Mouse (Mus musculus): ENCODE measurements around the gene Bspry. TPM values are rescaled to one million over a fixed set of nuclear protein-coding genes. Genes with fewer than 3 reads are reported as not detected.
A peak's percentile ranks its signal among the peaks of the same experiment; 100 is the strongest.

The Bspry gene
- total and polyA plus RNA-seq, 3 experiments: 0.19 to 0.50 TPM; not detected in 1

- Histone ChIP-seq H3K4me3 (ENCODE audit: control insufficient read depth in 1 of 2, insufficient read depth in 1 of 2, low read depth in 2 of 2, low read length in 2 of 2) (no peak overlapping the region), H3K4me1 (ENCODE audit: control insufficient read depth in 1 of 2, insufficient read depth in 2 of 2, low read length in 2 of 2) (peaks cover 10 to 21% of the 10 kb centered on the region in 2 experiments), H3K27me3 (ENCODE audit: control insufficient read depth in 1 of 2, insufficient read depth in 2 of 2, low read length in 2 of 2) (no peaks in the 10 kb centered on the region; a peak in 1 of 4 replicates), H3K79me2 (ENCODE audit: control insufficient read depth, insufficient read depth, low read length, poor library complexity) (peaks cover 13% of the 10 kb centered on the region), H3K9me3 (replicated peaks; ENCODE audit: insufficient read depth, low read length) (no peaks in the 10 kb centered on the region), H3K9ac (ENCODE audit: control insufficient read depth, low read depth, low read length, poor library complexity, severe bottlenecking) (no peak overlapping the region), H3K36me3 (ENCODE audit: control insufficient read depth in 1 of 2, insufficient read depth in 2 of 2, low read length in 2 of 2) (peaks cover 0 to 21% of the 10 kb centered on the region in 2 experiments; a peak in 2 of 4 replicates), H3K27ac (ENCODE audit: control insufficient read depth, low read depth, low read length) (no peak overlapping the region)
- DNase-seq (ENCODE audit: low read depth, low spot score): no peak
- TF ChIP-seq ZNF384 (IDR thresholded peaks at IDR 0.05; ENCODE audit: low read depth, low read length) (no peak), ZMIZ1 (IDR thresholded peaks at IDR 0.05; ENCODE audit: low read depth, low read length) (no peak), USF2 (IDR thresholded peaks at IDR 0.05; ENCODE audit: borderline replicate concordance in 1 of 2, insufficient read depth in 1 of 2, low read depth in 1 of 2, low read length in 2 of 2) (no peak), CHD2 (IDR thresholded peaks at IDR 0.05; ENCODE audit: low read length) (no peak), NRF1 (IDR thresholded peaks at IDR 0.05; ENCODE audit: insufficient read depth, low read depth, low read length, poor library complexity, severe bottlenecking) (no peak), JUND (IDR thresholded peaks at IDR 0.05; ENCODE audit: low read depth, low read length) (no peak), POLR2AphosphoS2 (IDR thresholded peaks at IDR 0.05; ENCODE audit: low read length) (no peak), ELF1 (IDR thresholded peaks at IDR 0.05; ENCODE audit: low read depth, low read length) (no peak), RAD21 (IDR thresholded peaks at IDR 0.05; ENCODE audit: low read depth, low read length) (no peak), USF1 (IDR thresholded peaks at IDR 0.05; ENCODE audit: low read depth, low read length) (no peak), EP300 (IDR thresholded peaks at IDR 0.05; ENCODE audit: low read depth in 1 of 2, low read length in 2 of 2) (no peak), KAT2A (conservative IDR thresholded peaks at IDR 0.05; ENCODE audit: low read depth, low read length) (no peak), E2F4 (IDR thresholded peaks at IDR 0.05; ENCODE audit: borderline replicate concordance, low read depth, low read length) (no peak), SMC3 (IDR thresholded peaks at IDR 0.05; ENCODE audit: low read depth, low read length) (no peak), POLR2A (IDR thresholded peaks at IDR 0.05; ENCODE audit: control insufficient read depth in 1 of 2, insufficient read depth in 1 of 2, low read depth in 1 of 2, low read length in 2 of 2, poor library complexity in 1 of 2) (no peak), CTCF (IDR thresholded peaks at IDR 0.05 in 2 of 3, conservative IDR thresholded peaks at IDR 0.05 in 1 of 3; ENCODE audit: control insufficient read depth in 1 of 3, insufficient read depth in 1 of 3, low read depth in 2 of 3, low read length in 3 of 3, poor library complexity in 1 of 3, severe bottlenecking in 1 of 3) (no peak), ZKSCAN1 (IDR thresholded peaks at IDR 0.05; ENCODE audit: low read depth, low read length) (no peak), TBP (IDR thresholded peaks at IDR 0.05; ENCODE audit: low read depth, low read length) (no peak), HCFC1 (IDR thresholded peaks at IDR 0.05; ENCODE audit: low read depth, low read length) (no peak)
These were observed 46.4 kb downstream of the Bspry start for GRCm38 (mm10) chr4:62526256-62526655.

GRCm38 (mm10) chr4:62527655-62528054, 47.8 kb downstream of the Bspry start:
- DNase-seq (ENCODE audit: low read depth, low spot score): peak; percentile 76
- H3K27me3 ChIP-seq (ENCODE audit: control insufficient read depth in 1 of 2, insufficient read depth in 2 of 2, low read length in 2 of 2): no peaks in the 10 kb centered on the region; a peak in 1 of 4 replicates
- TF ChIP-seq GATA1 (IDR thresholded peaks at IDR 0.05; ENCODE audit: low read depth, low read length): peak; percentile 71
- TF ChIP-seq BHLHE40 (IDR thresholded peaks at IDR 0.05; ENCODE audit: borderline replicate concordance, low read depth, low read length): no peak
- H3K79me2 ChIP-seq (ENCODE audit: control insufficient read depth, insufficient read depth, low read length, poor library complexity): peaks cover 13% of the 10 kb centered on the region
- peak overlapping the region; percentile 69 for H3K27ac ChIP-seq (ENCODE audit: control insufficient read depth, low read depth, low read length)
- H3K9ac ChIP-seq (ENCODE audit: control insufficient read depth, low read depth, low read length, poor library complexity, severe bottlenecking): peak overlapping the region; percentile 23
- peaks cover 0 to 15% of the 10 kb centered on the region in 2 experiments; a peak in 2 of 4 replicates for H3K36me3 ChIP-seq (ENCODE audit: control insufficient read depth in 1 of 2, insufficient read depth in 2 of 2, low read length in 2 of 2)
- H3K4me3 ChIP-seq (ENCODE audit: control insufficient read depth in 1 of 2, insufficient read depth in 1 of 2, low read depth in 2 of 2, low read length in 2 of 2): peak overlapping the region; percentile 33 to 46
- H3K4me1 ChIP-seq (ENCODE audit: control insufficient read depth in 1 of 2, insufficient read depth in 2 of 2, low read length in 2 of 2): peaks cover 5 to 17% of the 10 kb centered on the region in 2 experiments
- no peaks in the 10 kb centered on the region for H3K9me3 ChIP-seq (replicated peaks; ENCODE audit: insufficient read depth, low read length)
